Mouse (Mus musculus) bone marrow, adult 2 months (tissue): ENCODE measurements around the gene Adgrb2. TPM values are rescaled to one million over a fixed set of nuclear protein-coding genes. Genes with fewer than 3 reads are reported as not detected.

ENCODE experiments used
- H3K27ac ChIP-seq: fragments of 200-500 bp; 2 replicates; pipeline ENCODE4 v1.5.1; 2012; ENCODE audit warnings: low read depth, mild to moderate bottlenecking, control low read depth, inconsistent platforms, low read length; ENCODE audit not compliant: control insufficient read depth, poor library complexity, insufficient read depth
- H3K4me1 ChIP-seq: fragments of 200-500 bp; 2 replicates; pipeline ENCODE4 v1.6.1; 2011; ENCODE audit warnings: low read length; ENCODE audit not compliant: control insufficient read depth, insufficient read depth
- H3K4me3 ChIP-seq: fragments of 200-500 bp; replicated peaks from 2 replicates; pipeline ENCODE3; 2011; ENCODE audit warnings: mild to moderate bottlenecking, low read depth, low read length, control low read depth; ENCODE audit not compliant: control insufficient read depth
- CTCF ChIP-seq: fragments of 200-500 bp; IDR thresholded peaks from 2 replicates; pipeline ENCODE4 v1.5.1; 2011; ENCODE audit warnings: low read length, control low read depth; ENCODE audit not compliant: control insufficient read depth, insufficient read depth
- POLR2A ChIP-seq: fragments of 200-500 bp; IDR thresholded peaks from 2 replicates; pipeline ENCODE4 v1.6.1; 2011; ENCODE audit warnings: low read depth, mild to moderate bottlenecking, control low read depth, low read length, borderline replicate concordance; ENCODE audit not compliant: control insufficient read depth
- WGBS: fragments of 180-500 bp; shearing (Covaris S2); methylation state at CpG from one replicate; pipeline ENCODE4 v1.1.7; 2018; 5-methylcytosine and 5-hydroxymethylcytosine counted together
- polyA plus RNA-seq: library from polyadenylated mRNA; stranded (reverse); fragments of >200 nt; gene quantifications from 2 replicates; pipeline ENCODE4 v1.2.4, GENCODE M21; 2011; ENCODE audit warnings: low replicate concordance; ENCODE audit not compliant: missing spikeins, insufficient read depth, insufficient read length

Gene Adgrb2
- polyA plus RNA-seq, 1 experiment, result not detected

- WGBS, result 50% methylated on average over 13 of the region's 13 CpGs
- TF ChIP-seq POLR2A (no peak), CTCF (no peak)
- no peaks in the 10 kb centered on the region for H3K4me1 ChIP-seq
- H3K4me3 ChIP-seq, result no peak overlapping the region
- no peak overlapping the region for H3K27ac ChIP-seq
Measured at GRCm38 (mm10) chr4:129967024-129968014, 17.4 kb upstream of the Adgrb2 start.

- Histone ChIP-seq H3K27ac (no peak overlapping the region), H3K4me3 (no peak overlapping the region), H3K4me1 (no peaks in the 10 kb centered on the region)
- WGBS, result 73% methylated on average over 8 of the region's 8 CpGs
- TF ChIP-seq CTCF (no peak), POLR2A (no peak)
Measured at GRCm38 (mm10) chr4:129970168-129970567, 14.5 kb upstream of the Adgrb2 start.

- Histone ChIP-seq H3K4me3 (no peak overlapping the region), H3K27ac (no peak overlapping the region), H3K4me1 (no peaks in the 10 kb centered on the region)
- TF ChIP-seq POLR2A (no peak), CTCF (no peak)
- 76% methylated on average over 11 of the region's 11 CpGs for WGBS
Measured at GRCm38 (mm10) chr4:129970861-129971260, 13.8 kb upstream of the Adgrb2 start.

- no peak for TF ChIP-seq CTCF
- TF ChIP-seq POLR2A, result no peak
- H3K4me3 ChIP-seq, result no peak overlapping the region
- H3K27ac ChIP-seq, result no peak overlapping the region
- WGBS, result 49% methylated on average over 7 of the region's 7 CpGs
- H3K4me1 ChIP-seq, result no peaks in the 10 kb centered on the region
Measured at GRCm38 (mm10) chr4:129971989-129972388, 12.7 kb upstream of the Adgrb2 start.

GRCm38 (mm10) chr4:129974285-129974684 is 10.4 kb upstream of the Adgrb2 start:
- no peak overlapping the region for H3K27ac ChIP-seq
- WGBS, result 74% methylated on average over 9 of the region's 9 CpGs

GRCm38 (mm10) chr4:129977256-129977655 is 7.4 kb upstream of the Adgrb2 start:
- Histone ChIP-seq H3K4me3 (no peak overlapping the region), H3K4me1 (no peaks in the 10 kb centered on the region), H3K27ac (no peak overlapping the region)
- WGBS, result 61% methylated on average over 4 of the region's 4 CpGs
- TF ChIP-seq CTCF (no peak), POLR2A (no peak)

More at GRCm38 (mm10) chr4:129974285-129974684, 10.4 kb upstream of the Adgrb2 start:
- Histone ChIP-seq H3K4me3 (no peak overlapping the region), H3K4me1 (no peaks in the 10 kb centered on the region)
- TF ChIP-seq CTCF, result no peak
- TF ChIP-seq POLR2A, result no peak

GRCm38 (mm10) chr4:129978227-129978626 is 6.4 kb upstream of the Adgrb2 start:
- Histone ChIP-seq H3K4me3 (no peak overlapping the region), H3K27ac (no peak overlapping the region), H3K4me1 (no peaks in the 10 kb centered on the region)
- TF ChIP-seq CTCF, result no peak
- TF ChIP-seq POLR2A, result no peak
- WGBS, result 80% methylated on average over 4 of the region's 4 CpGs

GRCm38 (mm10) chr4:129978930-129979329 is 5.7 kb upstream of the Adgrb2 start:
- WGBS, result 72% methylated on average over 4 of the region's 4 CpGs
- TF ChIP-seq POLR2A (no peak), CTCF (no peak)
- no peaks in the 10 kb centered on the region for H3K4me1 ChIP-seq
- H3K4me3 ChIP-seq, result no peak overlapping the region
- H3K27ac ChIP-seq, result no peak overlapping the region

- TF ChIP-seq POLR2A, result no peak
- no peak for TF ChIP-seq CTCF
Measured at GRCm38 (mm10) chr4:129981657-129982056, 3.0 kb upstream of the Adgrb2 start.

More at GRCm38 (mm10) chr4:129981657-129982056, 3.0 kb upstream of the Adgrb2 start:
- WGBS, result 71% methylated on average over 11 of the region's 11 CpGs
- no peaks in the 10 kb centered on the region; the same call in 1 of the 2 replicates for H3K4me1 ChIP-seq
- H3K27ac ChIP-seq, result no peak overlapping the region
- no peak overlapping the region for H3K4me3 ChIP-seq
